Mouse (Mus musculus) embryonic facial prominence, embryonic 11.5 days (tissue): ENCODE results near the gene Zan. TPM values are rescaled to one million over a fixed set of nuclear protein-coding genes. Genes with fewer than 3 reads are reported as not detected.

Experiments
- ATAC-seq: fragments of 200-750 bp; cut with Nextera tagmentation; replicated peaks from 2 replicates; pipeline ENCODE4 v1.8.0; 2017; ENCODE audit warnings: low read depth; ENCODE audit not compliant: insufficient number of reproducible peaks, low FRiP score, low TSS enrichment
- DNase-seq: peaks from one replicate; pipeline ENCODE4 v3.0.0-alpha.2; 2015; ENCODE audit warnings: low spot score
- H3K27ac ChIP-seq: fragments of 300-500 bp; sonication (generic); replicated peaks from 2 replicates; pipeline ENCODE4 v1.5.1; 2014; ENCODE audit warnings: mild to moderate bottlenecking, low read depth, low read length, control low read depth
- H3K27me3 ChIP-seq: fragments of 300-500 bp; sonication (generic); 2 replicates; pipeline ENCODE4 v1.6.1; 2014; ENCODE audit warnings: mild to moderate bottlenecking, low read length, moderate library complexity, mixed read lengths; ENCODE audit not compliant: control insufficient read depth, insufficient read depth
- H3K36me3 ChIP-seq: fragments of 300-500 bp; sonication (generic); replicated peaks from 2 replicates; pipeline ENCODE4 v1.6.1; 2014; ENCODE audit warnings: low read depth, mild to moderate bottlenecking, low read length, moderate library complexity, mixed read lengths; ENCODE audit not compliant: control insufficient read depth, insufficient read depth
- H3K4me1 ChIP-seq: fragments of 300-500 bp; sonication (generic); 2 replicates; pipeline ENCODE4 v1.6.1; 2014; ENCODE audit warnings: low read length, mixed read lengths; ENCODE audit not compliant: control insufficient read depth, insufficient read depth
- H3K4me2 ChIP-seq: fragments of 300-500 bp; sonication (generic); 2 replicates; pipeline ENCODE4 v1.6.1; 2014; ENCODE audit warnings: low read depth, mild to moderate bottlenecking, control low read depth, low read length, moderate library complexity
- H3K4me3 ChIP-seq: fragments of 300-500 bp; sonication (generic); 2 replicates; pipeline ENCODE4 v1.5.1; 2014; ENCODE audit warnings: low read depth, low read length, control low read depth
- H3K9ac ChIP-seq: fragments of 300-500 bp; sonication (generic); replicated peaks from 2 replicates; pipeline ENCODE4 v1.6.1; 2014; ENCODE audit warnings: mild to moderate bottlenecking, control low read depth, low read length
- H3K9me3 ChIP-seq: fragments of 300-500 bp; sonication (generic); replicated peaks from 2 replicates; pipeline ENCODE4 v1.6.1; 2016; ENCODE audit warnings: mild to moderate bottlenecking, low read length, inconsistent platforms, mixed read lengths; ENCODE audit not compliant: control insufficient read depth
- WGBS: fragments of 180-500 bp; shearing (Covaris S2); extraction: QIAGEN DNeasy Blood & Tissue Kit; methylation state at CpG from one replicate; pipeline ENCODE4 v1.1.7; 2014; 5-methylcytosine and 5-hydroxymethylcytosine counted together
- polyA plus RNA-seq: library from polyadenylated mRNA; unstranded; fragments of >200 nt; fragmentation: Nextera tagmentation; extraction: Ambion mirVana; gene quantifications from 2 replicates; pipeline ENCODE4 v1.2.1, GENCODE M21; 2014

Zan gene
- polyA plus RNA-seq, 1 experiment from 2014 or later, result 0.06 TPM

GRCm38 (mm10) chr5:137351394-137351793 lies 125.5 kb downstream of the Zan start:
- Histone ChIP-seq H3K36me3 (peaks cover 13% of the 10 kb centered on the region), H3K27me3 (no peaks in the 10 kb centered on the region), H3K4me2 (peak overlapping the region; percentile 81), H3K27ac (peak overlapping the region; percentile 95), H3K9ac (peak overlapping the region; percentile 97), H3K9me3 (no peaks in the 10 kb centered on the region), H3K4me1 (0 out of 2 replicates have a peak, but pooled peaks cover 6% of the 10 kb centered on the region), H3K4me3 (peak overlapping the region; percentile 93)
- WGBS, result 7% methylated on average over 4 of the region's 4 CpGs
- DNase-seq (peak; percentile 20), ATAC-seq (no peak)

GRCm38 (mm10) chr5:137351058-137351380 lies 125.8 kb downstream of the Zan start:
- no peak for ATAC-seq
- 0 out of 2 replicates have a peak, but pooled peaks cover 6% of the 10 kb centered on the region for H3K4me1 ChIP-seq
- H3K27me3 ChIP-seq, result no peaks in the 10 kb centered on the region
- 1% methylated on average over 8 of the region's 8 CpGs for WGBS
- H3K27ac ChIP-seq, result peak overlapping the region; percentile 95
- H3K4me3 ChIP-seq, result peak overlapping the region; percentile 93
- H3K9me3 ChIP-seq, result no peaks in the 10 kb centered on the region
- H3K9ac ChIP-seq, result peak overlapping the region; percentile 97
- H3K36me3 ChIP-seq, result peaks cover 10% of the 10 kb centered on the region
- peak; percentile 69 for DNase-seq
- H3K4me2 ChIP-seq, result peak overlapping the region; percentile 81

- H3K27ac ChIP-seq, result peak overlapping the region; percentile 95
- DNase-seq (peak; percentile 53), ATAC-seq (peak; percentile 42; the same call in 1 of the 2 replicates)
- no peaks in the 10 kb centered on the region for H3K9me3 ChIP-seq
- no peaks in the 10 kb centered on the region for H3K27me3 ChIP-seq
- WGBS, result under 1% methylated on average over 46 of the region's 55 CpGs
- 0 out of 2 replicates have a peak, but pooled peaks cover 6% of the 10 kb centered on the region for H3K4me1 ChIP-seq
- peaks cover 8% of the 10 kb centered on the region for H3K36me3 ChIP-seq
- peak overlapping the region; percentile 93 for H3K4me3 ChIP-seq
- peak overlapping the region; percentile 81 for H3K4me2 ChIP-seq
- peak overlapping the region; percentile 97 for H3K9ac ChIP-seq
Observed at GRCm38 (mm10) chr5:137350205-137351057, 126.4 kb downstream of the Zan start.

GRCm38 (mm10) chr5:137349384-137350204 lies 127.3 kb downstream of the Zan start, which contains the start of gene Ephb4:
Ephb4 (plus strand) TSS chr5:137350109.
- no peaks in the 10 kb centered on the region for H3K27me3 ChIP-seq
- H3K9me3 ChIP-seq, result no peaks in the 10 kb centered on the region
- 0 out of 2 replicates have a peak, but pooled peaks cover 6% of the 10 kb centered on the region for H3K4me1 ChIP-seq
- ATAC-seq, result peak; percentile 95
- H3K4me3 ChIP-seq, result peak within 1 kb of the TSS; percentile 93
- DNase-seq, result peak; percentile 97
- WGBS, result under 1% methylated on average over 31 of the region's 32 CpGs
- peak within 1 kb of the TSS; percentile 97 for H3K9ac ChIP-seq
- H3K4me2 ChIP-seq, result peak within 1 kb of the TSS; percentile 81
- H3K27ac ChIP-seq, result peak within 1 kb of the TSS; percentile 95
- H3K36me3 ChIP-seq, result peaks cover 6% of the 10 kb centered on the region

- ATAC-seq, result no peak
- no peaks in the 10 kb centered on the region for H3K27me3 ChIP-seq
- peak overlapping the region; percentile 81 for H3K4me2 ChIP-seq
- H3K36me3 ChIP-seq, result no peaks in the 10 kb centered on the region
- WGBS, result under 1% methylated on average over 33 of the region's 33 CpGs
- H3K27ac ChIP-seq, result peak overlapping the region; percentile 95
- H3K4me3 ChIP-seq, result peak overlapping the region; percentile 93
- H3K9ac ChIP-seq, result peak overlapping the region; percentile 97
- 0 out of 2 replicates have a peak, but pooled peaks cover 6% of the 10 kb centered on the region for H3K4me1 ChIP-seq
- peak; percentile 56 for DNase-seq
- no peaks in the 10 kb centered on the region for H3K9me3 ChIP-seq
Observed at GRCm38 (mm10) chr5:137348482-137349383, 128.1 kb downstream of the Zan start.

GRCm38 (mm10) chr5:137347856-137348255 lies 129.0 kb downstream of the Zan start:
- 0 out of 2 replicates have a peak overlapping the region, but pooled peaks have one; percentile 35 for H3K27ac ChIP-seq
- WGBS, result 19% methylated on average over 7 of the region's 7 CpGs
- no peak overlapping the region for H3K4me3 ChIP-seq
- H3K36me3 ChIP-seq, result no peaks in the 10 kb centered on the region
- H3K4me2 ChIP-seq, result no peak overlapping the region
- H3K27me3 ChIP-seq, result no peaks in the 10 kb centered on the region
- 0 out of 2 replicates have a peak, but pooled peaks cover 6% of the 10 kb centered on the region for H3K4me1 ChIP-seq
- ATAC-seq, result no peak
- H3K9me3 ChIP-seq, result no peaks in the 10 kb centered on the region
- no peak for DNase-seq
- no peak overlapping the region for H3K9ac ChIP-seq

- Histone ChIP-seq H3K9me3 (no peaks in the 10 kb centered on the region), H3K9ac (no peak overlapping the region), H3K4me1 (0 out of 2 replicates have a peak, but pooled peaks cover 2% of the 10 kb centered on the region), H3K27ac (no peak overlapping the region), H3K27me3 (no peaks in the 10 kb centered on the region), H3K4me3 (no peak overlapping the region), H3K4me2 (no peak overlapping the region), H3K36me3 (no peaks in the 10 kb centered on the region)
- ATAC-seq (no peak), DNase-seq (no peak)
- WGBS, result 83% methylated on average over 4 of the region's 4 CpGs
Observed at GRCm38 (mm10) chr5:137346983-137347382, 129.9 kb downstream of the Zan start.
